Comparison of ENCODE assay signal across 17 mouse cellular contexts in genomic region chr12:112631472-112631871, GRCm38 (mm10). TPM values are rescaled to one million over a fixed set of nuclear protein-coding genes. Genes with fewer than 3 reads are reported as not detected.
DNase-seq lines count a peak whose midpoint lies in the region; ATAC-seq lines count a peak whose summit lies in the region.
"Had no signal": no experiment of that assay in that cellular context is flagged by ENCODE, and none has a peak within 500 bp of the region (broad histone marks: within the 10 kb centered on the region; RNA-seq: fewer than 3 reads in every experiment).

No protein-coding gene starts in this region.

- no peaks in the 10 kb centered on the region for H3K9me3 ChIP-seq in kidney, embryonic 14.5 days (ENCODE audit: control insufficient read depth, low read length)
- no peaks in the 10 kb centered on the region for H3K9me3 ChIP-seq in megakaryocyte, embryonic 14.5 days
- H3K9me3 ChIP-seq in liver, embryonic 15.5 days (replicated peaks), result no peaks in the 10 kb centered on the region
- H3K9me3 ChIP-seq: embryonic facial prominence, embryonic 10.5 days; forebrain, embryonic 13.5 days; limb, embryonic 10.5 days; midbrain, embryonic 12.5 days; neural tube, embryonic 12.5 days had no signal

- H3K27me3 ChIP-seq in kidney, embryonic 14.5 days (ENCODE audit: control insufficient read depth, insufficient read depth, low read length), result no peaks in the 10 kb centered on the region
- H3K27me3 ChIP-seq in megakaryocyte, embryonic 14.5 days (replicated peaks), result peaks cover 31% of the 10 kb centered on the region
- no peaks in the 10 kb centered on the region for H3K27me3 ChIP-seq in liver, embryonic 15.5 days
- H3K27me3 ChIP-seq: forebrain, embryonic 13.5 days; midbrain, embryonic 12.5 days; neural tube, embryonic 12.5 days had no signal

- WGBS in kidney, embryonic 14.5 days, result 7% methylated on average over 1 of the region's 1 CpGs
- WGBS in liver, embryonic 15.5 days (ENCODE audit: insufficient replicate concordance), result 19% methylated on average over 1 of the region's 1 CpGs

- no peak for DNase-seq in kidney, adult 18-20 months
- DNase-seq in frontal cortex, postnatal 14 days (ENCODE audit: low spot score in 2 of 2), result no peak
- no peak for DNase-seq in right cerebral cortex, postnatal 4 days
- DNase-seq: cerebellum, adult 9-10 months; gastrocnemius, postnatal 36 days; lung, postnatal 36 days; thymus, adult 18-20 months had no signal

- no peak overlapping the region for H3K9ac ChIP-seq in kidney, embryonic 14.5 days (ENCODE audit: low read depth, low read length)
- H3K9ac ChIP-seq in liver, embryonic 15.5 days, result no peak overlapping the region
- H3K9ac ChIP-seq: forebrain, embryonic 13.5 days; liver, embryonic 14.5 days; midbrain, embryonic 12.5 days; neural tube, embryonic 12.5 days had no signal

- H3K4me2 ChIP-seq in kidney, embryonic 14.5 days (replicated peaks; ENCODE audit: low read depth, low read length), result no peak overlapping the region
- no peak overlapping the region for H3K4me2 ChIP-seq in liver, embryonic 15.5 days
- H3K4me2 ChIP-seq: forebrain, embryonic 13.5 days; midbrain, embryonic 12.5 days; neural tube, embryonic 12.5 days had no signal

- ATAC-seq in kidney, embryonic 14.5 days (ENCODE audit: low FRiP score, low TSS enrichment), result no peak
- ATAC-seq in megakaryocyte, adult 5-6 weeks (ENCODE audit: poor library complexity, severe bottlenecking), result no peak
- no peak for ATAC-seq in liver, embryonic 15.5 days (ENCODE audit: insufficient read depth)
- ATAC-seq: forebrain, embryonic 13.5 days had no signal

- H3K36me3 ChIP-seq in kidney, embryonic 14.5 days (ENCODE audit: control insufficient read depth, insufficient read depth, low read length), result no peaks in the 10 kb centered on the region
- H3K36me3 ChIP-seq in megakaryocyte, embryonic 14.5 days (replicated peaks; ENCODE audit: low read length), result peaks cover 14% of the 10 kb centered on the region
- no peaks in the 10 kb centered on the region for H3K36me3 ChIP-seq in liver, embryonic 15.5 days (replicated peaks)
- H3K36me3 ChIP-seq: embryonic facial prominence, embryonic 10.5 days; limb, embryonic 10.5 days; midbrain, embryonic 12.5 days; neural tube, embryonic 12.5 days had no signal

- H3K4me3 ChIP-seq in kidney, embryonic 14.5 days (ENCODE audit: low read length), result no peak overlapping the region
- peak overlapping the region; percentile 23 for H3K4me3 ChIP-seq in megakaryocyte, embryonic 14.5 days (replicated peaks)
- H3K4me3 ChIP-seq in liver, embryonic 15.5 days (replicated peaks), result no peak overlapping the region
- H3K4me3 ChIP-seq: embryonic facial prominence, embryonic 10.5 days; forebrain, embryonic 13.5 days; limb, embryonic 10.5 days; midbrain, embryonic 12.5 days; neural tube, embryonic 12.5 days had no signal

- H3K27ac ChIP-seq in kidney, embryonic 14.5 days (ENCODE audit: low read depth, low read length), result 0 out of 2 replicates have a peak overlapping the region, but pooled peaks have one; percentile 17
- H3K27ac ChIP-seq in liver, embryonic 15.5 days (replicated peaks), result 0 out of 2 replicates have a peak overlapping the region, but pooled peaks have one; percentile 56
- H3K27ac ChIP-seq: embryonic facial prominence, embryonic 10.5 days; forebrain, embryonic 13.5 days; limb, embryonic 10.5 days; liver, embryonic 14.5 days; midbrain, embryonic 12.5 days; neural tube, embryonic 12.5 days had no signal

- peaks cover 22% of the 10 kb centered on the region for H3K4me1 ChIP-seq in kidney, embryonic 14.5 days (ENCODE audit: control insufficient read depth, insufficient read depth, low read length)
- H3K4me1 ChIP-seq in megakaryocyte, embryonic 14.5 days, result peaks cover 72% of the 10 kb centered on the region
- peaks cover 71% of the 10 kb centered on the region for H3K4me1 ChIP-seq in liver, embryonic 15.5 days (replicated peaks)

RNA-seq across cellular contexts. Expression of gene Adssl1, which starts 11.6 kb away (rescaled TPM):
- polyA plus RNA-seq in kidney, embryonic 14.5 days (2014; fragmentation: Nextera tagmentation; extraction: Ambion mirVana), result 8.0 and 9.3 TPM in 2 replicates
- 10.1 and 38.2 TPM in 2 replicates for polyA plus RNA-seq in megakaryocyte, embryonic 14.5 days (2012; ENCODE audit: insufficient read depth, low replicate concordance)
- 73.5 and 82.1 TPM in 2 replicates for total RNA-seq in megakaryocyte, adult 5-6 weeks (2015)
- 72.3 and 74.9 TPM in 2 replicates for total RNA-seq in megakaryocyte, adult 5-6 weeks (2017)
- polyA plus RNA-seq in liver, embryonic 15.5 days (2015; fragmentation: Nextera tagmentation; extraction: Ambion mirVana), result 13.4 TPM in 2 replicates

RNA-seq across cellular contexts. Expression of gene Siva1, which starts 13.0 kb away (rescaled TPM):
- 314 and 362 TPM in 2 replicates for polyA plus RNA-seq in kidney, embryonic 14.5 days (2014; fragmentation: Nextera tagmentation; extraction: Ambion mirVana)
- 33.7 and 63.6 TPM in 2 replicates for polyA plus RNA-seq in megakaryocyte, embryonic 14.5 days (2012; ENCODE audit: insufficient read depth, low replicate concordance)
- total RNA-seq in megakaryocyte, adult 5-6 weeks (2015), result 116 and 130 TPM in 2 replicates
- 122 and 162 TPM in 2 replicates for total RNA-seq in megakaryocyte, adult 5-6 weeks (2017)
- 106 and 114 TPM in 2 replicates for polyA plus RNA-seq in liver, embryonic 15.5 days (2015; fragmentation: Nextera tagmentation; extraction: Ambion mirVana)

RNA-seq across cellular contexts. Expression of gene Inf2, which starts 42.9 kb away (rescaled TPM):
- 4.7 and 5.8 TPM in 2 replicates for polyA plus RNA-seq in kidney, embryonic 14.5 days (2014; fragmentation: Nextera tagmentation; extraction: Ambion mirVana)
- polyA plus RNA-seq in megakaryocyte, embryonic 14.5 days (2012; ENCODE audit: insufficient read depth, low replicate concordance), result 569 and 1,129 TPM in 2 replicates
- 28.0 and 34.3 TPM in 2 replicates for total RNA-seq in megakaryocyte, adult 5-6 weeks (2015)
- 9.9 and 13.3 TPM in 2 replicates for total RNA-seq in megakaryocyte, adult 5-6 weeks (2017)
- 2.7 TPM in 2 replicates for polyA plus RNA-seq in liver, embryonic 15.5 days (2015; fragmentation: Nextera tagmentation; extraction: Ambion mirVana)

RNA-seq across cellular contexts. Expression of gene Akt1, which starts 43.2 kb away (rescaled TPM):
- polyA plus RNA-seq in kidney, embryonic 14.5 days (2014; fragmentation: Nextera tagmentation; extraction: Ambion mirVana), result 50.8 and 58.5 TPM in 2 replicates
- 237 and 415 TPM in 2 replicates for polyA plus RNA-seq in megakaryocyte, embryonic 14.5 days (2012; ENCODE audit: insufficient read depth, low replicate concordance)
- total RNA-seq in megakaryocyte, adult 5-6 weeks (2015), result 112 and 121 TPM in 2 replicates
- 112 and 118 TPM in 2 replicates for total RNA-seq in megakaryocyte, adult 5-6 weeks (2017)
- 28.4 and 36.9 TPM in 2 replicates for polyA plus RNA-seq in liver, embryonic 15.5 days (2015; fragmentation: Nextera tagmentation; extraction: Ambion mirVana)

RNA-seq across cellular contexts. Expression of gene Zbtb42, which starts 47.2 kb away (rescaled TPM):
- 3.8 and 5.7 TPM in 2 replicates for polyA plus RNA-seq in kidney, embryonic 14.5 days (2014; fragmentation: Nextera tagmentation; extraction: Ambion mirVana)
- 0.52 and 0.72 TPM in 2 replicates for polyA plus RNA-seq in megakaryocyte, embryonic 14.5 days (2012; ENCODE audit: insufficient read depth, low replicate concordance)
- 6.4 and 9.0 TPM in 2 replicates for total RNA-seq in megakaryocyte, adult 5-6 weeks (2015)
- total RNA-seq in megakaryocyte, adult 5-6 weeks (2017), result 3.9 and 4.7 TPM in 2 replicates
- polyA plus RNA-seq in liver, embryonic 15.5 days (2015; fragmentation: Nextera tagmentation; extraction: Ambion mirVana), result 1.0 and 1.2 TPM in 2 replicates

Comparison
In these comparisons a context has a peak if more than half of its experiments do, and no peak if none do; other contexts are left out.
1. RNA of gene Inf2, which starts 42.9 kb away (polyA plus RNA-seq): 569 to 1,129 TPM in megakaryocyte, embryonic 14.5 days; 4.7 to 5.8 TPM in kidney, embryonic 14.5 days and 2.7 TPM in liver, embryonic 15.5 days; every median in the first group is over 10 times any median in the second.